Mouse (Mus musculus) ovary, adult 18-20 months (tissue): ENCODE results near the gene Ecsit.

Experiments used
- DNase-seq: peaks from one replicate; pipeline ENCODE4 v3.0.0; 2022; ENCODE audit warnings: low spot score, mixed read lengths

Ecsit gene

DNA sequence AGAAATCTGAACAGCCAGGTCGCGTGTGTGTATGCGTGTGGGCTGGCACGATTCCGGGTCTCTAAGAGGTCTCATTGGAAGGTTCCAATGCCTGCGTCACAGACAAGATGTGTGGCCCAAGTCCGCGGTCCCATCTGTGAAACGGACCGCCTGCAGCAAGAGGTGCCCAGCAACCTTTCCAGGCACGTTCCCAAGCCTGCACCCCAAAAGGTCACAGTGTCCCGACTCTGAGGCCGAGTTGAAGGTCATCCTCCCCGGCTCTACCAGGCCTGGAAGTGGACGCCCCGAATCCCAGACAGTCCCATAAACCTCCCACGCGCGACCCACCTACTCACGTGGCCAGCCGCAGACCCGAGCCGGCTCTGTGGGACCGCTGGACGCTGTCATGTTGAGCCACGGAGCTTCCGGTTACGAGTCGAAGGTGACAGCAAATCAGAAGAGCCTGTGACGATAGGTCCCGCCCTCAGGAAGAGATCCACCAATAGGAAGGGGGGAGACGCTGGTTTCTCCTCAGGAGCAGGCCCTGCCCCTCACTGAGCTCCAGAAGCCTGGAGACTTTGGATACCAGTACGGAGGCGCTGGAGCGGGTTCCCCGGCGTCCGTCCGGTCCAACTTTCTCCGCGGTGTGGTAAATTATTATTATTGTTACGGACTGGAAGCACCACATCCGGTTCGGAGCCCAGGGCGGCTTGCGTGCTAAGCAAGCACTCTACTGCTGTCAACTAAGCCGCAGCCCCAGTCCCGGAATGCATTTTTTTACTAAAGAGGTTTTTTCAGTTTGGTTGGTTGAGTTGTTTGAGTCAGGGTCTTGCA, at the start of gene Ecsit:
Gene Ecsit (minus strand): TSS at position 417 of the 813 bp plus-strand sequence.
- peak; percentile 93 for DNase-seq

- DNase-seq = no peak
Measured at GRCm38 (mm10) chr9:22134246-22134890, 49.1 kb upstream of the Ecsit start.

- DNase-seq = no peak
Measured at GRCm38 (mm10) chr9:22132220-22132619, 47.0 kb upstream of the Ecsit start.

GRCm38 (mm10) chr9:22131226-22131981, 46.2 kb upstream of the Ecsit start:
- peak; percentile 48 for DNase-seq

DNA sequence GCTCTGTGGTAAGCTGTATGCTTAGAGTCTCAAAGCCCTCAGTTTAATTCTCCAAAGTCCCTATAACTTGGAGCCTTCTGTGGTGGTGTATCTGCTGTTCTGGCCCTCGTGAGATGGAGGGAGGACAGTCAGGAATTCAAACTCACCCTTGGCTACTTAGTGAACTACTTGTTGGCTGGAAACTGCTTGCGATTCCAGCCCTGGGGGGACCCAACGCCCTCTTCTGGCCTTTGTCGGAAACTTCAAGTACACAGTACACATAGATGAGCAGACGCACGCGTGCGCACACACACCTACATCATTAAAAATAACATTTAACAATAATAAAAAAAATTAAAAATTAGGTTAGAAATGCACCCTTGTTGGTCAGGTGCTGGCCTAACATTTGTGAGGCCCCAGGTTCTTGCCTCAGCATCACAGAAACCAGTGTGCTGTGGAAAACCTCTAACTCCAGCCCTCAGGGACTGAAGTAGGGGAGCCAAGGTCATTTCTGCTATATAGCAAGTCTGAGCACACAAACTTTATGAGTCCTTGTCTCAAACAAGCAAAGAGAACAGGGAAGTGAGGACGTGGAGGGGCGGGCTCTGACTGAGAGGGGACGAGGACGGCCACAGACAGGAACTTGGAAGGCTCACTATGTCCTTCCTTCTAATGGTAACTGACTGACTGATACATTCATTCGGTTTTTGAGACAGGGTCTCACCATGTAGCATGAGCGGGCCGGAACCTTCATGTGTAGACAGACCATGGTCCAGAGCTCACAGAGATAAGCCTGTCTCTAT, 40.2 kb upstream of the Ecsit start:
- no peak for DNase-seq

DNA sequence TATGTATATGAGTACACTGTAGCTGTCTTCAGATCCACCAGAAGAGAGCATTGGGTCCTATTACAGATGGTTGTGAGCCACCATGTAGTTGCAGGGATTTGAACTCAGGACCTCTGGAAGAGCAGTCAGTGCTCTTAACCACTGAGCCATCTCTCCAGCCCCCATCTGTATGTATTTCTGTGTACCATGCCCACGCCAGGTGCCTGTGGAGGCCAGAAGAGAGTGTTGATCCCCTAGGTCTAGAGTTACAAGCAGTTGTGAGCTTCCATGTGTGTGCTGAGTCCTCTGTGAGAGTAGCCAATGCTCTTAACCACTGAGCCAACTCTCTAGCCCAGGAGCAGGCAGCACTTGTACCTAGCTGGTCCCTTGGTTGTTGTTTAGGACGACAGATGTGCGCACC, 38.9 kb upstream of the Ecsit start:
- no peak for DNase-seq

DNA sequence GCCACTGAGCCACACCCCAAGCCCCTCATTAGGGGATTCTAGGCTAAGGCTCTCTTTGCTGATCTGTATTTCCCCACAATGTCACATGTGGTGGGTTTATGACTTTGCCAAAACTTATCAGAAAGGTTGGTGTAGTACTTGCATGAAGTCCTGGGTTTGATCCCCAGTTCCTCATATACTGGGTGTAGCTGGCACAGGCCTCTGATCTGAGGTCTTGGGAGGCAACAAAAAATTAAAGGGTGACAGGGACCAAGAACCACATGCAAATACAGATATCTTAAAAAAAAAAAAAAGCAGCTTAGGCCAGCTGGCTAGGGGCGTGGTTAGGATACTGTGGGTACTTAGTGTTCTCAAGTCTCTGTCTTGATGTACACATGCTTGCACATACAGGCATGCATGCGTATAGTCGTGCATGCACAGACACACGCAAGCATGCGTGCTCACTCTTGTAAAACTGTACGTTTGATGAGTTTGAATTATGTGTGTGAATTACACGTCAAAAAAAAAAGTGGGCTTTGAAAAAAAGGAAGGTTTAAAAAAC, 37.9 kb upstream of the Ecsit start:
- DNase-seq = no peak

GRCm38 (mm10) chr9:22122005-22122404, 36.8 kb upstream of the Ecsit start:
- no peak for DNase-seq

DNA sequence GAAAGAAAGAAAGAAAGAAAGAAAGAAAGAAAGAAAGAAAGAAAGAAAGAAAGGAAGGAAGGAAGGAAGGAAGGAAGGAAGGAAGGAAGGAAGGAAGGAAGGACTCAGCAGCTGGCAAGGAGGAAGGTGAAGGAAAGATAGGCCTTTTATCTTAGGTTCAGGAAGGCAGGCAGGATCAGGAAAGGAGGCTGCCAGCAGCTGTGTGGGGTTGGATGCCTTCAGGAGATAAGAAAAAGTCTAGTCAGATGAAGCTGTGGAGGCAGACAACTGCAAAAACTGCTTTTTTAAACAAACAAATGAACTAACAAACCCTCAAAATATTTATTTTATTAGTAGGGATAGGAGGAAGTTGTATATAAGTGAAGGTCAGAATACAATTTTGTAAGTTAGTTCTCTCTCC, 36.3 kb upstream of the Ecsit start:
- DNase-seq = no peak

- no peak for DNase-seq
Measured at GRCm38 (mm10) chr9:22119543-22119942, 34.3 kb upstream of the Ecsit start.

- no peak for DNase-seq
Measured at GRCm38 (mm10) chr9:22117754-22118456, 32.7 kb upstream of the Ecsit start.

DNA sequence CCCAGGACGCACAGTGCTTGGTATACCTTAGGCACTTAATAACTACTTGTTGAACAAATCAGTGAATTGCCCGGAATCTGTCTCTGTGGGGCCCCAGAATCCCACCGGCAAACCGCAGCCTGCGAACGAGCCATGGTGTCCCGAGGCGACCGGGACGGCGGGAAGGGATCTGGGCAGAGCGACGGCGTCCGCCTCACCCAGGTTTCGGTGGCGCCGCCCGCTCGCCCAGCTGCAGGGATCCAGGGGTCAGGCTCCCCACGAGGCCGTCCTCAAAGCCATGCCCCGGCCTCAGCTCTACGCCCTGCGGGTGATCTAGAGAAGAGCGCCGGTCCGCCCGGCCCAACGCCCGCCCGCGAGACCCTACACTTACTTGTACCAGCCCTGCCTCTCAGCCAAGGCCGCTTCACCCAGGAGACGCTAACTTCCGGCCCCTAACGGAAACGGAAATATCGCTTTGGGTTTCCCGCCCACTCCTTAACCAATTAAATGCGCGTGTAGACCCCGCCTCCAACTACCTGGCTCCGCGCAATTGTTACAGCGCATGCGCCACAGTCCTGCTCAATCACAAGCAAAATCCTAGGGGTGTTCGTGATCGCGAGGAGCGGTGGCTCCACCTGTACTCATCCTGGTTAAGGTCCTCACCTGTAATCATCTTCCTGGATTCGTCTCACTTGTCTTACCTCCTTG, 31.6 kb upstream of the Ecsit start, which contains the start of gene Elof1:
Gene Elof1 (minus strand): TSS at position 433 of the 687 bp plus-strand sequence.
- DNase-seq = peak; percentile 91

DNA sequence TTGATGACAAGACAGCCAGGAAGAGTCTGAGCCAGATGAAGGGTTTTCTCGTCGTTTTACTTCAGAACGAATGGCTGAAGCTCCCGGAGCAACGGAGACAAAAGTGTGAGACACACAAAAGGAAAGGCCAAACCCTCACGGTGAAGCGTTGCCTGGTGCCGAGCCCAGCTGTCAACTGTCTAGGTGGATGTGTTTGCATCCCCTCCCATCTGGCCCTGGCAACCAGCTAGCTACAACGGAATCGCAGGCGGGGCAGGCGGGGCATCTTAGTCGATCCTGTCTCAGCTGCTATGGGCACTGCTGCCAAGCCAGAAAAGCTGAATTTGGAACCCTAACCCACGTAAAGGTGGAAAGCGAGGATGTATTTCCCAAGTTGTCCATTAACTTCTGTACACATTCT, 30.8 kb upstream of the Ecsit start:
- DNase-seq = no peak

- DNase-seq = no peak
Measured at GRCm38 (mm10) chr9:22115635-22116034, 30.4 kb upstream of the Ecsit start.

GRCm38 (mm10) chr9:22108194-22108593, 23.0 kb upstream of the Ecsit start:
- DNase-seq = no peak

DNA sequence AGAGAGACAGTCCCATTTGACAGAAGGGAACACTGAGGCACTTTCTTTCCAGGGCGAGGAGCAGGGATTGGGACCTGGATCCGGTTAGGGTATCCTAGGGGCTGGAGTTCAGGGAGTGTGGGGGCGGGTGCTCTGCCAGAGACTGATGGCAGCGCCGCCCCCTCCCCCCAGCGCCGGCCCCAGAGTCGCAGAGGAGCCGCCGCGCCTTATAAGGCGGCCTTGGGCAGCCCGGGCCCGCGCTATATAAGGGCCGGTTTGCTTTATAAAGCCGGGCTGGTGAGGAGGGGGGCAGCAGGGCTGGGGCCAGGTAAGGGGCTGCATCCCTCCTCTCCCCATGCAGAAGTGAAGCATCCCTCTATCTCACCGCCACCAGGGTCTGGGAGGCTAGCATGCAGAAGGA, 14.7 kb upstream of the Ecsit start:
- no peak for DNase-seq

- DNase-seq = peak; percentile 15
Measured at GRCm38 (mm10) chr9:22098993-22099696, 13.9 kb upstream of the Ecsit start, which contains the start of gene Cnn1. Cnn1 (plus strand) TSS chr9:22099216.

DNA sequence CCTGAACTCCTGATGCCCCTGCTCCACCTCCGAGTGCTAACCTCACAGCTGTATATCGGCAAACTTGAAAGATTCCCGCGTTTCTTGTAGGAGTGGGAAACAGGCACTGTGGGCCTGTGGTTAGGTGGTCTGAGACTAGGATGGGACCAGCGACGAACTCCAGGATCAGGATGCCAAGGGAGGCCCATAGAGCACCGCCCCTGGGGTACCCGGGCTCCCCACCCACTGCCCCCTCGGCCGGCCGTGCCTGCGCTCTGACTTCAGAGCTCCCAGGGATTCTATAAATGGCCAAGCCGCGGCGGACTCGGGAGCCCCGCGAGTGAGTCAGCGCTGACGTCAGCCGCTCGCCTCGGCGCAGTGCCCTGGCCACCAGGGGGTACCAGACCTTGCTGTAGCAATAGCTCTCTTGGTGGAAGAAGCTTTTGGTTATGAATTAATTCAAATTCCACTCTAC, 10.6 kb upstream of the Ecsit start:
- peak; percentile 71 for DNase-seq

- no peak for DNase-seq
Measured at GRCm38 (mm10) chr9:22092746-22093145, 7.5 kb upstream of the Ecsit start.

DNA sequence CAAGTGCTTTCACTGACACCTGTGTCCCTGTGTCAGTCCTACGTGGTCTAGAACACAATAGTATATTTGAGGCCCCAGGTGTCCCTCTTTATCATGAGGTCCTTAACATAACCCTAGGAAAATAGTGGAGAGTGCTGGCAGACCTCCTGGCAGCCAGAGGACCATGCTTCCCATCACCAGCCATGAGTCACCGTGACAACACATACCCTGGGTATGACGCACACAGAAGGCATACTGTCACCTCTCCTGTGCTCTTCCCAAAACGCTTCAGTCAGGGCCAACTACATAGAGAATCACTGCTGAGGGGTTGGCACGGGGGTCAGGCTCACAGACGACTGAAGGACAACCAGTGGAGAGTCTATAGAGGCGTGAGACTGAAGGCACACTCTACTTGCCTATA, 4.7 kb upstream of the Ecsit start:
- no peak for DNase-seq
